Mouse (Mus musculus) midbrain, embryonic 12.5 days (tissue): Measurements from ENCODE around the gene Bhlha9. TPM values are rescaled to one million over a fixed set of nuclear protein-coding genes. Genes with fewer than 3 reads are reported as not detected.

Source experiments
- ATAC-seq: fragments of 200-750 bp; cut with Nextera tagmentation; 2 replicates; pipeline ENCODE4 v1.8.0; 2017; ENCODE audit warnings: low read depth, moderate TSS enrichment, moderate library complexity; ENCODE audit not compliant: low FRiP score
- H3K27ac ChIP-seq: fragments of 300-500 bp; sonication (generic); replicated peaks from 2 replicates; pipeline ENCODE4 v1.5.1; 2016; ENCODE audit warnings: mild to moderate bottlenecking
- H3K27me3 ChIP-seq: fragments of 300-500 bp; sonication (generic); 2 replicates; pipeline ENCODE4 v1.6.1; 2016; ENCODE audit warnings: mild to moderate bottlenecking
- H3K36me3 ChIP-seq: fragments of 300-500 bp; sonication (generic); 2 replicates; pipeline ENCODE4 v1.6.1; 2016
- H3K4me1 ChIP-seq: fragments of 300-500 bp; sonication (generic); 2 replicates; pipeline ENCODE4 v1.6.1; 2016
- H3K4me2 ChIP-seq: fragments of 300-500 bp; sonication (generic); replicated peaks from 2 replicates; pipeline ENCODE4 v1.6.1; 2016; ENCODE audit warnings: mild to moderate bottlenecking, moderate library complexity
- H3K4me3 ChIP-seq: fragments of 300-500 bp; sonication (generic); 2 replicates; pipeline ENCODE4 v1.5.1; 2016; ENCODE audit warnings: mild to moderate bottlenecking
- H3K9ac ChIP-seq: fragments of 300-500 bp; sonication (generic); replicated peaks from 2 replicates; pipeline ENCODE4 v1.6.1; 2016; ENCODE audit warnings: mild to moderate bottlenecking, moderate library complexity
- H3K9me3 ChIP-seq: fragments of 300-500 bp; sonication (generic); 2 replicates; pipeline ENCODE4 v1.6.1; 2016; ENCODE audit warnings: mild to moderate bottlenecking
- WGBS: fragments of 180-500 bp; shearing (Covaris S2); methylation state at CpG from one replicate; pipeline ENCODE4 v1.1.7; 2016; 5-methylcytosine and 5-hydroxymethylcytosine counted together
- polyA plus RNA-seq: library from polyadenylated mRNA; unstranded; fragments of >200 nt; fragmentation: Nextera tagmentation; extraction: Ambion mirVana; gene quantifications from 2 replicates; pipeline ENCODE4 v1.2.1, GENCODE M21; 2016

Bhlha9 gene
- polyA plus RNA-seq, 1 experiment from 2014 or later, result not detected

DNA sequence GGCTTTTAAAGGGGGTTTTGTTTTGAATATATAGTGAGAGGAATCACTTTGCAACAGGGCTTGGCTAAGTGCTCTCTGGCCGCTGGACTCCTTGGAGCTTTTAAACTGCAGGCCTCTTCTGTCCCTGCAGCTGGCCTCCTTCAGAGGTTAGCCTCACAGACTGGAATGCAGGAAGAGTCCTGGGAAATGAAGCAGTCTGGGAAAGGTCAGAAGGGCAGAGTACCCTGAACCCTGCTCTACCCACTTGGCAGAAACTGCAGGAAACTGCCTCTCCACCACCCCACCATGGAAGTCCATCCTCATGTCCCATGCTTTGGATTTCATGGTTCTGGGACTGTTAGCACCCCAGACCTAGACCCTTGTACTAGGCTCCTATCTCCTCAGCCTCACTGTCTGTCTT, 36.6 kb downstream of the Bhlha9 start:
- 27% methylated on average over 1 of the region's 1 CpGs for WGBS
- no peak for ATAC-seq
- no peak overlapping the region for H3K4me3 ChIP-seq
- no peak overlapping the region for H3K27ac ChIP-seq
- no peaks in the 10 kb centered on the region for H3K36me3 ChIP-seq
- H3K9me3 ChIP-seq, result peaks cover 9% of the 10 kb centered on the region
- H3K4me2 ChIP-seq, result no peak overlapping the region
- no peaks in the 10 kb centered on the region for H3K27me3 ChIP-seq
- H3K9ac ChIP-seq, result no peak overlapping the region
- H3K4me1 ChIP-seq, result peaks cover 13% of the 10 kb centered on the region

GRCm38 (mm10) chr11:76709625-76710452, 37.6 kb downstream of the Bhlha9 start:
- Histone ChIP-seq H3K9me3 (peaks cover 9% of the 10 kb centered on the region), H3K27me3 (no peaks in the 10 kb centered on the region), H3K4me2 (peak overlapping the region; percentile 17), H3K27ac (no peak overlapping the region), H3K36me3 (no peaks in the 10 kb centered on the region), H3K4me3 (no peak overlapping the region), H3K4me1 (peaks cover 13% of the 10 kb centered on the region), H3K9ac (no peak overlapping the region; the same call in 1 of the 2 replicates)
- WGBS, result 37% methylated on average over 10 of the region's 17 CpGs
- ATAC-seq, result no peak

DNA sequence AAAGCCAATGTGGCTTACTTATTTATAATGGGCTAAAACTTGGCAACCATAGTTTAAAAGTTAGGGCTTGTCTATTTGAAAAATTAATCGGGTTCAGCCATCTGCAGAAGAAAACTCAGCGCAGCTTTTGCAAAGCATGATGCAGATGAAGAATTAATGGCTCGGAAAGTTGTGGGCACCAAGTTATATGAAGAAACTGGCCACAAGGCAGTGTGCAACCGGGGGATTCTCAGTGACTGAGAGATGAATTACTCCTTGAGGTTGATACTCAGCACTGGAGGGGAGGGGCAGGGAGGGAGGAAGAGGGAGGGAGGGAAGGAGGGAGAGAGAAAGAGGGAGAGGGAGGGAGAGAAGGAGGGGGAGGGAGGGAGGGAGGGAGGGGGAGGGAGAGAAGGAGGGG, 44.7 kb downstream of the Bhlha9 start:
- H3K27me3 ChIP-seq, result no peaks in the 10 kb centered on the region
- no peak overlapping the region for H3K4me3 ChIP-seq
- no peaks in the 10 kb centered on the region for H3K36me3 ChIP-seq
- no peak overlapping the region for H3K27ac ChIP-seq
- no peak for ATAC-seq
- H3K4me1 ChIP-seq, result no peaks in the 10 kb centered on the region
- no peak overlapping the region for H3K9ac ChIP-seq
- H3K4me2 ChIP-seq, result no peak overlapping the region
- WGBS, result 78% methylated on average over 4 of the region's 4 CpGs
- H3K9me3 ChIP-seq, result no peaks in the 10 kb centered on the region

Other genes starting within 250 kb of the Bhlha9 start
- 70.1 and 73.3 TPM in 2 replicates for gene Abr, start 50.2 kb upstream of the Bhlha9 start, polyA plus RNA-seq
- gene Trarg1, start 7.3 kb downstream of the Bhlha9 start, polyA plus RNA-seq, result not detected in 2 replicates
- gene Gosr1, start 91.1 kb downstream of the Bhlha9 start, polyA plus RNA-seq, result 26.0 and 26.7 TPM in 2 replicates
- 13.7 and 14.4 TPM in 2 replicates for gene Cpd, start 174.5 kb downstream of the Bhlha9 start, polyA plus RNA-seq
- gene Tmigd1, start 229.7 kb downstream of the Bhlha9 start, polyA plus RNA-seq, result not detected in 2 replicates